Mouse (Mus musculus) left cerebral cortex, postnatal 14 days (tissue): ENCODE data around the gene Abi3bp. TPM values are rescaled to one million over a fixed set of nuclear protein-coding genes. Genes with fewer than 3 reads are reported as not detected.

Source experiments
- total RNA-seq, 2 experiments: library from RNA; stranded (reverse); gene quantifications; 2 replicates each; pipeline ENCODE4 v1.2.3; 2021

Gene Abi3bp
- total RNA-seq, 2 experiments from 2014 or later: 6.2 to 14.1 TPM

Other genes starting within 250 kb of the Abi3bp start
- 10 to 100 TPM; 65.6 to 71.6 TPM for gene Tfg, start 239.6 kb downstream of the Abi3bp start, total RNA-seq